Mouse (Mus musculus) urinary bladder, postnatal 4 days (tissue): ENCODE measurements at regions not wholly inside any gene's neighbourhood (a gene's known extent, or its start where the extent isn't known, plus 50 kb on each side); places are given as distances from the start of the nearest gene placed in this dataset.

ENCODE experiments used
- DNase-seq, 2 experiments: peaks; one replicate each; pipeline ENCODE4 v3.0.0; 2021 to 2022; ENCODE audit warnings: low spot score in 2 of 2

- no peak for DNase-seq
Observed at GRCm38 (mm10) chr2:160256251-160256650, 77.7 kb downstream of the Gm826 start.

GRCm38 (mm10) chr2:160250228-160250627 lies 83.7 kb downstream of the Gm826 start:
- DNase-seq = no peak

GRCm38 (mm10) chr2:160249104-160250093 lies 84.6 kb downstream of the Gm826 start:
- DNase-seq = no peak

DNA sequence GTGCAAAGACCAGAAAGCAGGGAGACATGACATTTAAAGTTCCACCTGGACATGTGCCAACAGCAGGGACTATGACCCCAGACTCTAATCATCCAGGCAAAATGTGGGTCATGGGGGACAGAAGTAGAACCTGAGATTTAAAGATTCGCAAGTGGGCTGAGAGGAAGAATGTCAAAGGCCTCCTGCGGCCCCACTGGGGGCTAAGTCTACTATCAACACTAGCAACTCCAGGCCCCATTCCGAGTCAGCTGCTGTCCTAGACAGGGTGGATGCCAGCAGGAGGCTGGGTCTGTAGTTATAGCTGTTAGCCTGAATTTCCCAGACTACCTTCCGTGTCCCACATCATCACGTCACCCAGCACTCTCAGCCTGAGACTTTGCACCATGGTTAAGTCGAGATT lies 86.7 kb downstream of the Gm826 start:
- no peak for DNase-seq

DNA sequence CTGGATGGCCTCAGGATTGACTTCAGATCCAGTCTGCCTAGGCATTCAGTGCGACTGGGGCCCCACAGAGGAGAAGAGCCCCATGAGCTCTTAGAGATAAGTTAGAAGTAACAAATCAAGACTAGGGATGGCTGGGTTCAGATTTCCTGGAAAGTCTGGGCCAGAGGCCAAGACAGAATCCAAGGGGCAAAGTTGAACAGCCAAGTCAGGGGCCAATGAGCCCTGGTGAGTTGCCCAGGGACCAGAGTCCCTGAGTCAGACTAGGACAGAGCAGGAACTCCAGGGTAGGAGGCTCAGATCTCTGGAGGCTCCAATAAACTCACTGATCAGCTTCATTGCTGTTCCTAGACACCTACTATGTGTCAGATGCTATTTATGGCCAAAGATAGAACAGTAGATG lies 87.6 kb downstream of the Gm826 start:
- DNase-seq = no peak

GRCm38 (mm10) chr2:160244866-160245265 lies 89.1 kb downstream of the Gm826 start:
- DNase-seq = no peak

- DNase-seq = no peak
Observed at GRCm38 (mm10) chr2:160240531-160241379, 93.2 kb downstream of the Gm826 start.

- no peak for DNase-seq
Observed at GRCm38 (mm10) chr2:160237436-160238104, 96.4 kb downstream of the Gm826 start.

GRCm38 (mm10) chr2:160236806-160237205 lies 97.2 kb downstream of the Gm826 start:
- no peak for DNase-seq

- no peak for DNase-seq
Observed at GRCm38 (mm10) chr2:160230786-160231185, 103.2 kb downstream of the Gm826 start.

GRCm38 (mm10) chr2:160228331-160229035 lies 105.5 kb downstream of the Gm826 start:
- no peak for DNase-seq

- no peak for DNase-seq
Observed at GRCm38 (mm10) chr2:160225450-160225849, 108.5 kb downstream of the Gm826 start.

GRCm38 (mm10) chr2:160223366-160223765 lies 110.6 kb downstream of the Gm826 start:
- DNase-seq = no peak

DNA sequence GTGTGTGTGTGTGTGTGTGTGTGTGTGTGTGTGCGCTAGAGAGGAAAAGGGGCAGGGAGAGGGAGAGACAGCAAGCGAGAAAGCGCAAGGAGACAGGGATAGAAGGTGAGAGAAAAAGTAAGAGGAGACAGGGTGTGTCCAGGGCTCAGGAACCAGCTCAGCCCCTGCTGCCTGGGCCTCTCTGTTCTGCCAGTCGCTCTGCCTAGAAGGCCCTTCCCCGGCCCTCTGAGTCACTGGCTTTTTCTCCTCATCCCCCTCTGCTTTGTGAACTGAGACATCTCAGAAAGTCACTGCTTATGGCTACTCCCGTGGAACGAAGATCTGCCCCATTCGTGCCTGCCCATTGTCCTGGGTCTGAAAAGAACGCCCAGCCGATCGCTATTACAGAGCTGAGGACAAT lies 112.2 kb downstream of the Gm826 start:
- no peak for DNase-seq

- no peak for DNase-seq
Observed at GRCm38 (mm10) chr2:160220562-160221021, 113.4 kb downstream of the Gm826 start.

DNA sequence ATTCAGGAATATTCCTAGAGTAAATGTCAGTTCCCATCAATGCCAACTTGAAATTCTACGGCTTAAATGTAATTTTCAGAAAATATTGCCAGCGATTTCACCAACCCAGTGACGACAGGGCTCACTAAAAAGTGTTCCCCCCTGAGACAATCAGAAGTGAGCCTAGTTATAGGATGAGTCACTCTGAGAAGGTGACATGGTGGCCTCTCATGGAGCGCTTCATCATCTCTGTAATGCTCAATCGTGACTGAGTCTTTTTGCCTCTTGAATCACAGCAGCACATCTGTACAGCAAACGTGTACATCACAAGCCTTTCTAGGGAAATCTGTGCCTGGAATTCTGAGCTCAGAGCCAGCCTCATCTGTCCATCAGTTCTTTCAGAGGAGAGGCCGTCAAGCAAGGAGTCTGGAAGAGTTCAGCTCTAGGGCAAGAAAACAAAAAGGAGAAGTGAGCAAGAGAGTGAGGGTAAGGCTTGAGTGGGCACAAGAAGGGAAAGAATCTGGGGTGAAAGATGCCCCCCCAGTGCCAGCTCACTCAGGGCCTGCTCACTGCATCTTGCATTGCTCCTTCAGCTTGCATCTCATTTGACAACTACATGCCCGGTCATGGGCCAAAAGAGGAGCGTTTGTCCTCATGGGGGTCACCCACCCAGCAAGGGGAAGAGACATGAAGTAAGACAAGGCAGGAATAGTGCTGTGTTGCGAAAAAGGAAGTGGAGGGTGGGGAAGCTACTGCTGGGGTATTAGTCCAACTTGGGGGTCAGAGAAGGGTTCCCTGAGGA lies 119.7 kb downstream of the Gm826 start:
- no peak for DNase-seq

DNA sequence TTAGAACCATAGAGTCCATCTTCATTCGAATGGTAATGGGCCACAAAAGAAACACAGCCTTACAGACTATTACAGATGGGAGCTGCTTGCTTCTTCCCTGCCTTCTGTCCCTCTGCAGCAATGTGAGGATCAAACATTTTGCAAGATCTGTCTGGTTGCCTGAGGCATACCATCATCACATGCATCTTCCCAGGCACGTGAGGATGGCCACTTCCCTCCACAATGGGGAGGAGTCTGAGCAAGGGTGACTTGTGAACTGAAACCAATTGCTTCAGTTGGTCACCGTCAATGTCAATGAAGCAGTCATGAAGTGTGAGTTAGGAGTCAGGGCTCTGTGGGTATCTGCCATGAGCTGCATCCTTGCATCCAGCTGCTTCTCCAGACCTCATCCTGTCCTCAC lies 123.5 kb downstream of the Gm826 start:
- no peak for DNase-seq

GRCm38 (mm10) chr2:160209589-160210264 lies 124.2 kb downstream of the Gm826 start:
- no peak for DNase-seq

DNA sequence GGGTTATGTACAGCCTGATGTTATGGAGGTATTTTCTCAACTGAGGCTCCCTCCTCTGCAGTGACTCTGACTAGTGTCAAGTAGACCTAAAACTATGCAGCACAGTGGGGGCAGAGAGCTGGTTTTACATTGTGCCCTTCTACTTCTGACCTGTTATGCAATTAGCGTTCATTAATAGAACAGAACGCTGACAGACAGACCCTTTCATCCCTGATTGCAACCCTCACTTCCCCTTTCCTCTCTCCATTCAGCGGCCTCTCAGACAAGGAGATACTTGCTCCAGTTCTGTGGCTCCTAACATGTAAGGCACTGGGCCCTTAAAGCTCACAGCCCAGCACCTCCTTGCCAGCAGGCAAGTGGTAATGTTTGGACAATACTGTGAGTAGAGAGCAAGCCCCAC lies 125.7 kb downstream of the Gm826 start:
- no peak for DNase-seq

GRCm38 (mm10) chr2:160207226-160207625 lies 126.7 kb downstream of the Gm826 start:
- DNase-seq = no peak
